Mouse (Mus musculus) midbrain, embryonic 13.5 days (tissue): ENCODE results near the gene Mmp9. TPM values are rescaled to one million over a fixed set of nuclear protein-coding genes. Genes with fewer than 3 reads are reported as not detected.
A peak's percentile ranks its signal among the peaks of the same experiment; 100 is the strongest.

Source experiments
- ATAC-seq: fragments of 200-750 bp; cut with Nextera tagmentation; 2 replicates; pipeline ENCODE4 v1.8.0; 2017; ENCODE audit warnings: mild to moderate bottlenecking, moderate TSS enrichment, moderate library complexity
- H3K27ac ChIP-seq: fragments of 300-500 bp; sonication (generic); 2 replicates; pipeline ENCODE4 v1.5.1; 2015; ENCODE audit warnings: inconsistent platforms, mild to moderate bottlenecking, moderate library complexity
- H3K27me3 ChIP-seq: fragments of 300-500 bp; sonication (generic); 2 replicates; pipeline ENCODE4 v1.6.1; 2015; ENCODE audit warnings: mild to moderate bottlenecking, inconsistent platforms
- H3K36me3 ChIP-seq: fragments of 300-500 bp; sonication (generic); 2 replicates; pipeline ENCODE4 v1.6.1; 2015; ENCODE audit warnings: mild to moderate bottlenecking, inconsistent platforms
- H3K4me1 ChIP-seq: fragments of 300-500 bp; sonication (generic); replicated peaks from 2 replicates; pipeline ENCODE4 v1.6.1; 2015; ENCODE audit warnings: inconsistent platforms
- H3K4me2 ChIP-seq: fragments of 300-500 bp; sonication (generic); replicated peaks from 2 replicates; pipeline ENCODE4 v1.6.1; 2015; ENCODE audit warnings: moderate library complexity, mild to moderate bottlenecking, inconsistent platforms
- H3K4me3 ChIP-seq: fragments of 300-500 bp; sonication (generic); replicated peaks from 2 replicates; pipeline ENCODE4 v1.5.1; 2015; ENCODE audit warnings: mild to moderate bottlenecking, inconsistent platforms
- H3K9ac ChIP-seq: fragments of 300-500 bp; sonication (generic); replicated peaks from 2 replicates; pipeline ENCODE4 v1.6.1; 2015; ENCODE audit warnings: mild to moderate bottlenecking, inconsistent platforms
- H3K9me3 ChIP-seq: fragments of 300-500 bp; sonication (generic); 2 replicates; pipeline ENCODE4 v1.6.1; 2016; ENCODE audit warnings: mild to moderate bottlenecking, inconsistent platforms
- WGBS: fragments of 180-500 bp; shearing (Covaris S2); methylation state at CpG from one replicate; pipeline ENCODE4 v1.1.7; 2015; 5-methylcytosine and 5-hydroxymethylcytosine counted together
- polyA plus RNA-seq: library from polyadenylated mRNA; unstranded; fragments of >200 nt; fragmentation: Nextera tagmentation; extraction: Ambion mirVana; gene quantifications from 2 replicates; pipeline ENCODE4 v1.2.1, GENCODE M21; 2015

The Mmp9 gene
- polyA plus RNA-seq, 1 experiment from 2014 or later = 17.2 TPM

DNA sequence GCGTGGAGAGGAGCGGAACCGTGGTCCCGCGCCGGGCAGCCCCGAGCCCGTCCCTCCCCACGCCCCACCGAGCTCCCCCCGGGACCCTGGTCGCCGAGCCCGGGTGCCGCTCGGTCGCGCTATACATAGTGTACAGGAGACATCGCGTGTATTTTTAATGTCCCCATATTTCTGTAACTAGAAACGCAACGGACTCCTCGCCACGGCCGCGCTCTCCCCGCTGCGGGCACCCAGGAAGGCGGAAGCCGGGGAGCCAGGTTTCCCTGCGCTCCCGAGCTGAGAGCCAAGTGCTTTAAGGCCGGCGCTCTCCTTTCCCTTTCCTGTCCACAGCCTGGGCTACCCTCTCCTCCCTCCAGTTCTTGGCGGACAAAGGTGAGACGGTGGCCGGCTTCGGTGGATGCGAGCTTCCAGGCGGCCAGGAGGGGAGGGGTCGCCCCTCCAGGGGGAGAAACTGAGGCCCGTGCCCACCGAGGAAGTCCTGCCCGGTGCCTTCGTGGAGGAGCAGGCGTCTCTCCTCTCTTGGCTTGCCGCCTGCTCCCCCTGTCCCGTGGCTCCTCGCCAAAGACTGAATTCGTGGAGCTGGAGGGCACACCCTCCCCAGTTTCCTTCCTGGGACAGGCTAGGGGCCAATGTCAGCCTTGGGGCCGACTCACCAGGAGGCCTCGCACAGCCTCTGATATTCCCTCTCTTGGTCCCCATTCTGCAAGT lies 57.3 kb downstream of the Mmp9 start:
- H3K9me3 ChIP-seq = no peaks in the 10 kb centered on the region
- H3K27ac ChIP-seq = no peak overlapping the region
- H3K4me2 ChIP-seq = peak overlapping the region; percentile 50
- peaks cover 24% of the 10 kb centered on the region for H3K4me1 ChIP-seq
- 2% methylated on average over 50 of the region's 52 CpGs for WGBS
- H3K36me3 ChIP-seq = peaks cover 61% of the 10 kb centered on the region
- peak overlapping the region; percentile 29 for H3K4me3 ChIP-seq
- no peak for ATAC-seq
- peak overlapping the region; percentile 59 for H3K9ac ChIP-seq
- peaks cover 37% of the 10 kb centered on the region for H3K27me3 ChIP-seq

DNA sequence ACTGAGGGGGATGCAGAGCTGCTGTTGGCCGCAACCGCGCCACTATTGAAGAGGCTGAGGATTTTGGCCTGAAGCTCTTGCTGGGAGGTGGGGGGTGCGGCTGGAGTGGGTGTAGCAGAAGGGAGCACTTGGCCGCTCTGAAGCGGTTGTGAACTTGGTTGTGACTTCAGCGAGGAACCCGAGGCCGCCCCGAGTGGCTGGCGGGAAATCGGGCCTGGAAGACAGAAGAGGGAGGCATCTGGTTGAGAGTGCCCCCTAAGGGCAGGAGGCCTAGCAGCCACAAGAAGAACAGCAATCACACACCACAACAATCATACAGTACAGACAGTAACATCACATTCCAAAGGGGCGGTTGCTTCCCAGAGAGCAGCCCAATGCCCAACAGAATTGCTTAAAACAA lies 61.4 kb downstream of the Mmp9 start:
- Histone ChIP-seq H3K27ac (no peak overlapping the region), H3K27me3 (peaks cover 26% of the 10 kb centered on the region), H3K36me3 (peaks cover 93% of the 10 kb centered on the region), H3K4me2 (no peak overlapping the region), H3K4me3 (no peak overlapping the region), H3K9ac (no peak overlapping the region), H3K9me3 (no peaks in the 10 kb centered on the region), H3K4me1 (peaks cover 20% of the 10 kb centered on the region)
- no peak for ATAC-seq
- 93% methylated on average over 13 of the region's 13 CpGs for WGBS

DNA sequence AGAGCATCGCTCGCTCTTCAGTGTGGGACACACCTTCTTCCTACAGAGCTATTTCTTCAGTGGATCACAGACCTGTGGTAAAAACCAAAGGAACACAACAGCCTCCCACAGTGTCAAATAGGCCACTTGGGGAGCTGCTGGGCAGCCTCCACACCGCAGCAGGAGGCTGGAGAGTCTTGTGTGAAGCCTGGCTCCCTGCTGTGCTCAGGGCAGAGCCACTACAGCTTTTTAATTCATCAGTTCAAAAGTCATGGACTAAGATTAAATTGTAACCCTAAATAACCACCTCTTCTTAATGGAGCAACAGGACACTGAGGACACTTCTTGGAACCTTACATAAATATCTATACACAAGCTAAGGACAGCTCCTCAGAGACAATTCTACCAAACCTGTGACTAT lies 62.5 kb downstream of the Mmp9 start:
- H3K9ac ChIP-seq = no peak overlapping the region
- no peaks in the 10 kb centered on the region for H3K9me3 ChIP-seq
- H3K4me1 ChIP-seq = peaks cover 9% of the 10 kb centered on the region
- H3K27me3 ChIP-seq = peaks cover 15% of the 10 kb centered on the region
- no peak overlapping the region for H3K27ac ChIP-seq
- ATAC-seq = no peak
- no peak overlapping the region for H3K4me3 ChIP-seq
- WGBS = 73% methylated on average over 3 of the region's 3 CpGs
- no peak overlapping the region for H3K4me2 ChIP-seq
- peaks cover 99% of the 10 kb centered on the region for H3K36me3 ChIP-seq

DNA sequence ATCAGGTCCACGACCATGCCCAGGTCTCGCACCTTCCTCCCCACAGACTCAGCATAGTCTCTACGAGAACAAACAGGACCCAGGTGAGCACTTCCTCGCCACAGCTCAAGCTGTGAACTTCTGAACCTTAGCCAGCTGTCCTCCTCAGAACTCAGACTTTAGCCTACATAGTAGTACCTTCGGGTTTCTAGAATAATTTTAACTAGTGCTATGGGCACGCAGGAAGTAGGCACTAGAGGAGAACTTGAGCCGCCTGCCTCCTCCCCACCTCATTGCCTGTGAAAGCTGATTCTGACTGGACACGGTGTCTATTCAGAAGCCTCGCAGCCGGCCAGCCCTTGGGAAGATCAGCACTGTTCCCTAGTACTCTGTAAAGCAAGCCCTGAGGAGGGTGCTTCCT lies 63.7 kb downstream of the Mmp9 start:
- no peak overlapping the region for H3K4me3 ChIP-seq
- H3K36me3 ChIP-seq = peaks cover 100% of the 10 kb centered on the region
- whole genome bisulfite sequencing = 91% methylated on average over 10 of the region's 10 CpGs
- H3K9me3 ChIP-seq = no peaks in the 10 kb centered on the region
- no peaks in the 10 kb centered on the region for H3K4me1 ChIP-seq
- no peak for ATAC-seq
- H3K9ac ChIP-seq = no peak overlapping the region
- no peak overlapping the region for H3K4me2 ChIP-seq
- H3K27ac ChIP-seq = no peak overlapping the region
- H3K27me3 ChIP-seq = peaks cover 4% of the 10 kb centered on the region; the same call in 1 of the 2 replicates

Other genes with a start within 250 kb of the Mmp9 start
- gene Spint4, start 242.3 kb upstream of the Mmp9 start, polyA plus RNA-seq = not detected in 2 replicates
- not detected in 2 replicates for gene Spint5, start 225.5 kb upstream of the Mmp9 start, polyA plus RNA-seq
- gene Wfdc3, start 194.8 kb upstream of the Mmp9 start, polyA plus RNA-seq = 1.2 and 1.3 TPM in 2 replicates
- gene Dnttip1, start 194.8 kb upstream of the Mmp9 start, polyA plus RNA-seq = 65.4 and 72.6 TPM in 2 replicates
- gene Ube2c, start 170.9 kb upstream of the Mmp9 start, polyA plus RNA-seq = 203 and 208 TPM in 2 replicates
- not detected in 2 replicates for gene Tnnc2, start 160.8 kb upstream of the Mmp9 start, polyA plus RNA-seq
- gene Snx21, start 155.0 kb upstream of the Mmp9 start, polyA plus RNA-seq = 17.2 and 19.1 TPM in 2 replicates
- gene Acot8, start 135.9 kb upstream of the Mmp9 start, polyA plus RNA-seq = 19.9 and 20.4 TPM in 2 replicates
- 15.2 and 15.5 TPM in 2 replicates for gene Zswim3, start 135.7 kb upstream of the Mmp9 start, polyA plus RNA-seq
- 25.4 and 25.8 TPM in 2 replicates for gene Zswim1, start 118.1 kb upstream of the Mmp9 start, polyA plus RNA-seq
- gene Spata25, start 112.2 kb upstream of the Mmp9 start, polyA plus RNA-seq = not detected in 2 replicates
- 92.0 and 94.2 TPM in 2 replicates for gene Ctsa, start 107.9 kb upstream of the Mmp9 start, polyA plus RNA-seq
- gene Neurl2, start 107.3 kb upstream of the Mmp9 start, polyA plus RNA-seq = 4.7 TPM in 2 replicates
- gene Pltp, start 83.1 kb upstream of the Mmp9 start, polyA plus RNA-seq = 69.1 and 96.1 TPM in 2 replicates
- gene Pcif1, start 61.5 kb upstream of the Mmp9 start, polyA plus RNA-seq = 98.1 and 108 TPM in 2 replicates
- 13.5 and 15.1 TPM in 2 replicates for gene Zfp335, start 29.0 kb upstream of the Mmp9 start, polyA plus RNA-seq
- 19.7 and 20.2 TPM in 2 replicates for gene Slc12a5, start 20.0 kb downstream of the Mmp9 start, polyA plus RNA-seq
- gene Ncoa5, start 94.1 kb downstream of the Mmp9 start, polyA plus RNA-seq = 132 and 137 TPM in 2 replicates
- gene Cd40, start 114.8 kb downstream of the Mmp9 start, polyA plus RNA-seq = 7.6 and 8.6 TPM in 2 replicates
- not detected in 2 replicates for gene 1700025C18Rik, start 150.0 kb downstream of the Mmp9 start, polyA plus RNA-seq